Mouse (Mus musculus) lung, postnatal 0 days (tissue): ENCODE results near the gene Gm29776.

Experiments used
- CTCF ChIP-seq: IDR thresholded peaks from 2 replicates; pipeline ENCODE4 v1.5.1; 2016; ENCODE audit warnings: antibody characterized with exemption, mild to moderate bottlenecking
- EP300 ChIP-seq: IDR thresholded peaks from 2 replicates; pipeline ENCODE4 v1.6.1; 2016; ENCODE audit warnings: antibody characterized with exemption, mild to moderate bottlenecking, control low read depth

DNA sequence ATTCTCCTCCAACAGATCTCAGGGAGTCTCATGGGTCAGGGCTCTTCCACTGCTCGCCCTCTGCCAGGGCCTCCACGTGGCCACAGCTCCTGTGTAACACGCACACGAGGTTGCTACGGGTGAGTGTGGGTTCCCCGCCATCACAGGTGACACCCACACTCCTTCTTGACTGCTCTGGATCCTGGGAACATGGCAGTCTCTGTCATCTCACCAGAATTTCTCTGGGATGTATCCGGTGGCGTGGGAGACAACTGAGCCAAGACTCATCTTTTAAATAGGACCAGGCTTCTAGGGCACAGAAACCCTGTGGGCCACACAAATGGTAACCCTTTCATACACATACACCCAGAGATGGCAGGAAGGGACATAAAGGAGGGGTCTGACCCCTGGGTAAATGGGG is 33.6 kb upstream of the Gm29776 start:
- TF ChIP-seq CTCF (no peak), EP300 (no peak)
